Mouse (Mus musculus): ENCODE data around the gene Ece2. TPM values are rescaled to one million over a fixed set of nuclear protein-coding genes. Genes with fewer than 3 reads are reported as not detected.

Ece2 gene
- polyA plus RNA-seq, 1 experiment = 0.35 TPM

- Histone ChIP-seq H3K36me3 (ENCODE audit: control insufficient read depth, insufficient read depth, low read length) (peaks cover 4% of the 10 kb centered on the region), H3K27me3 (ENCODE audit: control insufficient read depth, insufficient read depth, low read length) (no peaks in the 10 kb centered on the region), H3K4me1 (ENCODE audit: control insufficient read depth, insufficient read depth, low read length) (peaks cover 9% of the 10 kb centered on the region), H3K4me3 (ENCODE audit: control insufficient read depth, low read depth, low read length) (peak overlapping the region; percentile 89), H3K27ac (ENCODE audit: control insufficient read depth, insufficient read depth, low read depth, low read length) (peak overlapping the region; percentile 55; the same call in 1 of the 2 replicates)
- no peak for TF ChIP-seq CTCF (IDR thresholded peaks at IDR 0.05; ENCODE audit: control insufficient read depth, insufficient read depth, insufficient replicate concordance, low read depth, low read length)
- TF ChIP-seq POLR2A (IDR thresholded peaks at IDR 0.05; ENCODE audit: control insufficient read depth, low read depth, low read length) = no peak
Observed at GRCm38 (mm10) chr16:20673706-20674303, 44.2 kb downstream of the Ece2 start.

GRCm38 (mm10) chr16:20675213-20675612 is 45.6 kb downstream of the Ece2 start:
- H3K36me3 ChIP-seq (ENCODE audit: control insufficient read depth, insufficient read depth, low read length) = peaks cover 12% of the 10 kb centered on the region
- no peak overlapping the region for H3K4me3 ChIP-seq (ENCODE audit: control insufficient read depth, low read depth, low read length)
- TF ChIP-seq CTCF (IDR thresholded peaks at IDR 0.05; ENCODE audit: control insufficient read depth, insufficient read depth, insufficient replicate concordance, low read depth, low read length) (no peak), POLR2A (IDR thresholded peaks at IDR 0.05; ENCODE audit: control insufficient read depth, low read depth, low read length) (no peak)
- no peak overlapping the region for H3K27ac ChIP-seq (ENCODE audit: control insufficient read depth, insufficient read depth, low read depth, low read length)
- H3K4me1 ChIP-seq (ENCODE audit: control insufficient read depth, insufficient read depth, low read length) = peaks cover 9% of the 10 kb centered on the region
- no peaks in the 10 kb centered on the region for H3K27me3 ChIP-seq (ENCODE audit: control insufficient read depth, insufficient read depth, low read length)

GRCm38 (mm10) chr16:20676702-20677101 is 47.1 kb downstream of the Ece2 start:
- TF ChIP-seq POLR2A (IDR thresholded peaks at IDR 0.05; ENCODE audit: control insufficient read depth, low read depth, low read length) = no peak
- TF ChIP-seq CTCF (IDR thresholded peaks at IDR 0.05; ENCODE audit: control insufficient read depth, insufficient read depth, insufficient replicate concordance, low read depth, low read length) = no peak
- Histone ChIP-seq H3K27ac (ENCODE audit: control insufficient read depth, insufficient read depth, low read depth, low read length) (no peak overlapping the region), H3K4me1 (ENCODE audit: control insufficient read depth, insufficient read depth, low read length) (peaks cover 9% of the 10 kb centered on the region), H3K27me3 (ENCODE audit: control insufficient read depth, insufficient read depth, low read length) (no peaks in the 10 kb centered on the region), H3K4me3 (ENCODE audit: control insufficient read depth, low read depth, low read length) (no peak overlapping the region), H3K36me3 (ENCODE audit: control insufficient read depth, insufficient read depth, low read length) (peaks cover 16% of the 10 kb centered on the region)

- H3K27ac ChIP-seq (ENCODE audit: control insufficient read depth, insufficient read depth, low read depth, low read length) = peak overlapping the region; percentile 85
- peak overlapping the region; percentile 76 for H3K4me3 ChIP-seq (ENCODE audit: control insufficient read depth, low read depth, low read length)
- H3K4me1 ChIP-seq (ENCODE audit: control insufficient read depth, insufficient read depth, low read length) = peaks cover 9% of the 10 kb centered on the region
- H3K36me3 ChIP-seq (ENCODE audit: control insufficient read depth, insufficient read depth, low read length) = peaks cover 16% of the 10 kb centered on the region
- TF ChIP-seq POLR2A (IDR thresholded peaks at IDR 0.05; ENCODE audit: control insufficient read depth, low read depth, low read length) (no peak), CTCF (IDR thresholded peaks at IDR 0.05; ENCODE audit: control insufficient read depth, insufficient read depth, insufficient replicate concordance, low read depth, low read length) (no peak)
- no peaks in the 10 kb centered on the region for H3K27me3 ChIP-seq (ENCODE audit: control insufficient read depth, insufficient read depth, low read length)
Observed at GRCm38 (mm10) chr16:20677380-20677779, 47.8 kb downstream of the Ece2 start.

- peak overlapping the region; percentile 80 for H3K4me3 ChIP-seq (ENCODE audit: control insufficient read depth, low read depth, low read length)
- H3K4me1 ChIP-seq (ENCODE audit: control insufficient read depth, insufficient read depth, low read length) = peaks cover 9% of the 10 kb centered on the region
- H3K27me3 ChIP-seq (ENCODE audit: control insufficient read depth, insufficient read depth, low read length) = no peaks in the 10 kb centered on the region
- peaks cover 18% of the 10 kb centered on the region for H3K36me3 ChIP-seq (ENCODE audit: control insufficient read depth, insufficient read depth, low read length)
- no peak; the same call in 1 of the 2 replicates for TF ChIP-seq POLR2A (IDR thresholded peaks at IDR 0.05; ENCODE audit: control insufficient read depth, low read depth, low read length)
- no peak for TF ChIP-seq CTCF (IDR thresholded peaks at IDR 0.05; ENCODE audit: control insufficient read depth, insufficient read depth, insufficient replicate concordance, low read depth, low read length)
- H3K27ac ChIP-seq (ENCODE audit: control insufficient read depth, insufficient read depth, low read depth, low read length) = peak overlapping the region; percentile 85
Observed at GRCm38 (mm10) chr16:20677974-20678675, 48.5 kb downstream of the Ece2 start.

- TF ChIP-seq CTCF (IDR thresholded peaks at IDR 0.05; ENCODE audit: control insufficient read depth, insufficient read depth, insufficient replicate concordance, low read depth, low read length) (no peak), POLR2A (IDR thresholded peaks at IDR 0.05; ENCODE audit: control insufficient read depth, low read depth, low read length) (no peak)
- Histone ChIP-seq H3K27me3 (ENCODE audit: control insufficient read depth, insufficient read depth, low read length) (no peaks in the 10 kb centered on the region), H3K36me3 (ENCODE audit: control insufficient read depth, insufficient read depth, low read length) (peaks cover 3% of the 10 kb centered on the region), H3K4me3 (ENCODE audit: control insufficient read depth, low read depth, low read length) (no peak overlapping the region; the same call in 1 of the 2 replicates), H3K4me1 (ENCODE audit: control insufficient read depth, insufficient read depth, low read length) (peaks cover 21% of the 10 kb centered on the region), H3K27ac (ENCODE audit: control insufficient read depth, insufficient read depth, low read depth, low read length) (no peak overlapping the region)
Observed at GRCm38 (mm10) chr16:20690774-20691173, 61.1 kb downstream of the Ece2 start.

GRCm38 (mm10) chr16:20691617-20692016 is 62.0 kb downstream of the Ece2 start:
- H3K4me3 ChIP-seq (ENCODE audit: control insufficient read depth, low read depth, low read length) = no peak overlapping the region
- peaks cover 1% of the 10 kb centered on the region for H3K36me3 ChIP-seq (ENCODE audit: control insufficient read depth, insufficient read depth, low read length)
- TF ChIP-seq CTCF (IDR thresholded peaks at IDR 0.05; ENCODE audit: control insufficient read depth, insufficient read depth, insufficient replicate concordance, low read depth, low read length) (no peak), POLR2A (IDR thresholded peaks at IDR 0.05; ENCODE audit: control insufficient read depth, low read depth, low read length) (no peak)
- H3K4me1 ChIP-seq (ENCODE audit: control insufficient read depth, insufficient read depth, low read length) = peaks cover 21% of the 10 kb centered on the region
- H3K27me3 ChIP-seq (ENCODE audit: control insufficient read depth, insufficient read depth, low read length) = no peaks in the 10 kb centered on the region
- no peak overlapping the region; the same call in 1 of the 2 replicates for H3K27ac ChIP-seq (ENCODE audit: control insufficient read depth, insufficient read depth, low read depth, low read length)

Measured in testis, adult 2 months (tissue).